Comparison of ENCODE assay signal across 8 mouse cellular contexts in genomic region chr14:55681160-55682117, GRCm38 (mm10). TPM values are rescaled to one million over a fixed set of nuclear protein-coding genes. Genes with fewer than 3 reads are reported as not detected.
A peak's percentile ranks its signal among the peaks of the same experiment; 100 is the strongest.
DNase-seq lines count a peak whose midpoint lies in the region; ATAC-seq and TF ChIP-seq lines count a peak whose summit lies in the region.

Tinf2 (minus strand) TSS chr14:55681820.

- peaks cover 6 to 11% of the 10 kb centered on the region in 2 experiments for H3K36me3 ChIP-seq in MEL (ENCODE audit: control insufficient read depth in 1 of 2, insufficient read depth in 2 of 2, low read length in 2 of 2)
- peaks cover 33% of the 10 kb centered on the region for H3K36me3 ChIP-seq in forebrain, postnatal 0 days (ENCODE audit: insufficient read depth)
- peaks cover 40% of the 10 kb centered on the region for H3K36me3 ChIP-seq in lung, embryonic 15.5 days

- ATAC-seq in forebrain, postnatal 0 days, result peak; percentile 99
- ATAC-seq in lung, embryonic 15.5 days (ENCODE audit: borderline replicate concordance, extremely low read depth, low FRiP score, low TSS enrichment), result peak; percentile 96

- H3K27me3 ChIP-seq in MEL (ENCODE audit: control insufficient read depth in 1 of 2, insufficient read depth in 2 of 2, low read length in 2 of 2), result no peaks in the 10 kb centered on the region
- no peaks in the 10 kb centered on the region for H3K27me3 ChIP-seq in cerebellum, adult 2 months (ENCODE audit: control insufficient read depth, insufficient read depth, low read length)
- no peaks in the 10 kb centered on the region for H3K27me3 ChIP-seq in forebrain, postnatal 0 days (ENCODE audit: insufficient read depth, low read length)
- no peaks in the 10 kb centered on the region for H3K27me3 ChIP-seq in lung, embryonic 15.5 days

- peaks cover 13% of the 10 kb centered on the region for H3K79me2 ChIP-seq in MEL (ENCODE audit: control insufficient read depth, insufficient read depth, low read length, poor library complexity)

- peak; percentile 99 for DNase-seq in MEL (ENCODE audit: low read depth, low spot score)
- peak; percentile 96 to 97 for DNase-seq in cerebellum, adult 2 months
- DNase-seq in forebrain, postnatal 0 days, result peak; percentile 99
- peak; percentile 92 for DNase-seq in heart, postnatal 4 days
- DNase-seq in layer of hippocampus, adult 8-10 months (ENCODE audit: low spot score in 2 of 2), result peak; percentile 95 to 96
- peak; percentile 90 for DNase-seq in ovary, adult 18-20 months (ENCODE audit: low spot score)
- peak; percentile 97 for DNase-seq in thymus, postnatal 0 days (ENCODE audit: low spot score)

- no peaks in the 10 kb centered on the region for H3K9me3 ChIP-seq in MEL (replicated peaks; ENCODE audit: insufficient read depth, low read length)
- H3K9me3 ChIP-seq in forebrain, postnatal 0 days (ENCODE audit: low read length), result no peaks in the 10 kb centered on the region
- H3K9me3 ChIP-seq in lung, embryonic 15.5 days, result no peaks in the 10 kb centered on the region

- peak; percentile 87 for TF ChIP-seq RAD21 in MEL (IDR thresholded peaks at IDR 0.05; ENCODE audit: low read depth, low read length)

- H3K9ac ChIP-seq in MEL (ENCODE audit: control insufficient read depth, low read depth, low read length, poor library complexity, severe bottlenecking), result peak within 1 kb of the TSS; percentile 88
- peak within 1 kb of the TSS; percentile 65 for H3K9ac ChIP-seq in forebrain, postnatal 0 days
- peak within 1 kb of the TSS; percentile 81 for H3K9ac ChIP-seq in lung, embryonic 15.5 days

- TF ChIP-seq CTCF in MEL (IDR thresholded peaks at IDR 0.05 in 2 of 3, conservative IDR thresholded peaks at IDR 0.05 in 1 of 3; ENCODE audit: control insufficient read depth in 1 of 3, insufficient read depth in 1 of 3, low read depth in 2 of 3, low read length in 3 of 3, poor library complexity in 1 of 3, severe bottlenecking in 1 of 3), result peak; percentile 53 to 96 (median 86); a peak in 5 of 6 replicates
- TF ChIP-seq CTCF in cerebellum, adult 2 months (IDR thresholded peaks at IDR 0.05; ENCODE audit: borderline replicate concordance, insufficient read depth, low read depth, low read length), result peak; percentile 74
- TF ChIP-seq CTCF in forebrain, postnatal 0 days (IDR thresholded peaks at IDR 0.05; ENCODE audit: low read depth), result peak; percentile 85

- H3K27ac ChIP-seq in MEL (ENCODE audit: control insufficient read depth, low read depth, low read length), result peak within 1 kb of the TSS; percentile 93
- peak within 1 kb of the TSS; percentile 27; the same call in 1 of the 2 replicates for H3K27ac ChIP-seq in cerebellum, adult 2 months (ENCODE audit: insufficient read depth, low read length)
- peak within 1 kb of the TSS; percentile 77 for H3K27ac ChIP-seq in forebrain, postnatal 0 days (ENCODE audit: low read depth, low read length)
- peak within 1 kb of the TSS; percentile 91 for H3K27ac ChIP-seq in lung, embryonic 15.5 days

- peaks cover 0 to 6% of the 10 kb centered on the region in 2 experiments; a peak in 3 of 4 replicates for H3K4me1 ChIP-seq in MEL (ENCODE audit: control insufficient read depth in 1 of 2, insufficient read depth in 2 of 2, low read length in 2 of 2)
- H3K4me1 ChIP-seq in cerebellum, adult 2 months (ENCODE audit: control insufficient read depth, insufficient read depth, low read length), result peaks cover 4% of the 10 kb centered on the region; the same call in 1 of the 2 replicates
- H3K4me1 ChIP-seq in forebrain, postnatal 0 days (ENCODE audit: insufficient read depth), result peaks cover 8% of the 10 kb centered on the region; the same call in 1 of the 2 replicates
- H3K4me1 ChIP-seq in lung, embryonic 15.5 days, result peaks cover 16% of the 10 kb centered on the region

- TF ChIP-seq EP300 in MEL (IDR thresholded peaks at IDR 0.05; ENCODE audit: low read depth in 1 of 2, low read length in 2 of 2), result peak in 1 of 2 experiments; percentile 37; a peak in 2 of 4 replicates

- TF ChIP-seq POLR2A in MEL (IDR thresholded peaks at IDR 0.05; ENCODE audit: control insufficient read depth in 1 of 2, insufficient read depth in 1 of 2, low read depth in 1 of 2, low read length in 2 of 2, poor library complexity in 1 of 2), result peak; percentile 80 to 90; a peak in 3 of 4 replicates
- TF ChIP-seq POLR2A in cerebellum, adult 2 months (IDR thresholded peaks at IDR 0.05; ENCODE audit: borderline replicate concordance, insufficient read depth, low read length), result peak; percentile 31; the same call in 1 of the 2 replicates

- H3K4me3 ChIP-seq in MEL (ENCODE audit: control insufficient read depth in 1 of 2, insufficient read depth in 1 of 2, low read depth in 2 of 2, low read length in 2 of 2), result peak within 1 kb of the TSS; percentile 76 to 83
- peak within 1 kb of the TSS; percentile 75 for H3K4me3 ChIP-seq in cerebellum, adult 2 months (replicated peaks; ENCODE audit: insufficient read depth, low read depth, low read length)
- H3K4me3 ChIP-seq in forebrain, postnatal 0 days (ENCODE audit: low read depth, low read length), result peak within 1 kb of the TSS; percentile 70
- peak within 1 kb of the TSS; percentile 85 for H3K4me3 ChIP-seq in lung, embryonic 15.5 days

- WGBS in cerebellum, adult 2 months, result under 1% methylated on average over 66 of the region's 66 CpGs
- WGBS in forebrain, postnatal 0 days, result under 1% methylated on average over 66 of the region's 66 CpGs
- under 1% methylated on average over 61 of the region's 66 CpGs for WGBS in lung, embryonic 15.5 days

- H3K4me2 ChIP-seq in forebrain, postnatal 0 days (ENCODE audit: low read depth), result peak within 1 kb of the TSS; percentile 96
- peak within 1 kb of the TSS; percentile 81 for H3K4me2 ChIP-seq in lung, embryonic 15.5 days

TF ChIP-seq in MEL, 35 proteins besides CTCF, POLR2A, EP300 and RAD21 (continues in another document):
- TF ChIP-seq NRF1 (IDR thresholded peaks at IDR 0.05; ENCODE audit: insufficient read depth, low read depth, low read length, poor library complexity, severe bottlenecking) (no peak), UBTF (IDR thresholded peaks at IDR 0.05; ENCODE audit: borderline replicate concordance, insufficient read depth, low read depth, low read length) (no peak), ELF1 (IDR thresholded peaks at IDR 0.05; ENCODE audit: low read depth, low read length) (peak; percentile 92), ZC3H11A (IDR thresholded peaks at IDR 0.05; ENCODE audit: low read depth, low read length) (peak; percentile 93), JUND (IDR thresholded peaks at IDR 0.05; ENCODE audit: low read depth, low read length) (no peak), MYC (IDR thresholded peaks at IDR 0.05; ENCODE audit: low read depth, low read length) (0 out of 2 replicates have a peak, but pooled peaks have one; percentile 10), ZKSCAN1 (IDR thresholded peaks at IDR 0.05; ENCODE audit: low read depth, low read length) (no peak), POLR2AphosphoS5 (IDR thresholded peaks at IDR 0.05; ENCODE audit: borderline replicate concordance, low read depth, low read length) (no peak), MEF2A (IDR thresholded peaks at IDR 0.05; ENCODE audit: extremely low read depth, insufficient replicate concordance, low read depth, low read length, poor library complexity, severe bottlenecking) (no peak), MAZ (IDR thresholded peaks at IDR 0.05; ENCODE audit: low read depth, low read length) (peak; percentile 81), MAX (IDR thresholded peaks at IDR 0.05; ENCODE audit: low read length) (peak; percentile 54; the same call in 1 of the 2 replicates), SIN3A (IDR thresholded peaks at IDR 0.05; ENCODE audit: low read length) (peak; percentile 92), BHLHE40 (IDR thresholded peaks at IDR 0.05; ENCODE audit: borderline replicate concordance, low read depth, low read length) (0 out of 2 replicates have a peak, but pooled peaks have one; percentile 43), HCFC1 (IDR thresholded peaks at IDR 0.05; ENCODE audit: low read depth, low read length) (peak; percentile 84), TBP (IDR thresholded peaks at IDR 0.05; ENCODE audit: low read depth, low read length) (0 out of 2 replicates have a peak, but pooled peaks have one; percentile 51), ETS1 (IDR thresholded peaks at IDR 0.05; ENCODE audit: low read depth, low read length) (peak; percentile 99), ZNF384 (IDR thresholded peaks at IDR 0.05; ENCODE audit: low read depth, low read length) (no peak), MXI1 (IDR thresholded peaks at IDR 0.05; ENCODE audit: low read depth, low read length) (peak; percentile 66), ZMIZ1 (IDR thresholded peaks at IDR 0.05; ENCODE audit: low read depth, low read length) (peak; percentile 78), RCOR1 (IDR thresholded peaks at IDR 0.05; ENCODE audit: low read depth, low read length) (peak; percentile 82), NELFE (IDR thresholded peaks at IDR 0.05; ENCODE audit: low read depth, low read length) (peak; percentile 91), TAL1 (IDR thresholded peaks at IDR 0.05; ENCODE audit: low read length) (no peak), GATA1 (IDR thresholded peaks at IDR 0.05; ENCODE audit: low read depth, low read length) (no peak), MAFK (IDR thresholded peaks at IDR 0.05; ENCODE audit: borderline replicate concordance, low read depth, low read length) (0 out of 2 replicates have a peak, but pooled peaks have one; percentile 9), GABPA (IDR thresholded peaks at IDR 0.05; ENCODE audit: low read depth, low read length) (peak; percentile 98; the same call in 1 of the 2 replicates), USF2 (IDR thresholded peaks at IDR 0.05; ENCODE audit: borderline replicate concordance in 1 of 2, insufficient read depth in 1 of 2, low read depth in 1 of 2, low read length in 2 of 2) (no peak), SMC3 (IDR thresholded peaks at IDR 0.05; ENCODE audit: low read depth, low read length) (peak; percentile 95), POLR2AphosphoS2 (IDR thresholded peaks at IDR 0.05; ENCODE audit: low read length) (peak; percentile 81), CHD2 (IDR thresholded peaks at IDR 0.05; ENCODE audit: low read length) (no peak)

RNA-seq across cellular contexts. Expression of gene Tinf2, which starts in this region (rescaled TPM):
- total RNA-seq in MEL (2012; rRNA removed), result 27.2 and 27.8 TPM in 2 replicates
- 10 to 100 TPM in 1 of 2 experiments, not detected in 1; 53.0 TPM for polyA plus RNA-seq in MEL (2012; ENCODE audit: insufficient read depth in 1 of 2, insufficient read length in 2 of 2, low read depth in 1 of 2, low replicate concordance in 2 of 2, missing spikeins in 1 of 2)
- 36.0 and 38.5 TPM in 2 replicates for polyA plus RNA-seq in cerebellum, adult 2 months (2012; rRNA removed)
- 16.9 and 26.3 TPM in 2 replicates for total RNA-seq in forebrain, postnatal 0 days (2014; rRNA removed)
- 18.8 and 21.5 TPM in 2 replicates for polyA plus RNA-seq in forebrain, postnatal 0 days (2015; fragmentation: Nextera tagmentation; extraction: Ambion mirVana)
- total RNA-seq in heart, postnatal 4 days (2021), result 10 to 100 TPM; 23.4 to 25.7 TPM
- total RNA-seq in layer of hippocampus, adult 8-10 months (2022), result 10 to 100 TPM; 12.2 to 20.8 (median 16.0) TPM
- polyA plus RNA-seq in lung, embryonic 15.5 days (2015; fragmentation: Nextera tagmentation; extraction: Ambion mirVana), result 46.9 and 48.3 TPM in 2 replicates
- polyA plus RNA-seq in thymus, postnatal 0 days (2015; fragmentation: Nextera tagmentation; extraction: Ambion mirVana), result 55.4 and 57.7 TPM in 2 replicates

Comparison
In these comparisons a context has a peak if more than half of its experiments do, and no peak if none do; other contexts are left out.
1. Peak in every context shown above with its lines: DNase-seq, ATAC-seq, H3K4me3 ChIP-seq and H3K27ac ChIP-seq.
2. H3K27ac ChIP-seq: peak in every context shown above with its lines; median percentile 93 in MEL; 91 in lung, embryonic 15.5 days; 77 in forebrain, postnatal 0 days; 27 in cerebellum, adult 2 months.